Comparison of ENCODE assay signal across 17 mouse cellular contexts in genomic region chr1:159657856-159658542, GRCm38 (mm10).
A peak's percentile ranks its signal among the peaks of the same experiment; 100 is the strongest.
DNase-seq lines count a peak whose midpoint lies in the region; ATAC-seq lines count a peak whose summit lies in the region.
"Had no signal": no experiment of that assay in that cellular context is flagged by ENCODE, and none has a peak within 500 bp of the region (broad histone marks: within the 10 kb centered on the region; RNA-seq: fewer than 3 reads in every experiment).

No protein-coding gene starts in this region.

- DNase-seq in embryo, embryonic 10 days (ENCODE audit: low spot score), result peak; percentile 8
- DNase-seq in embryo, embryonic 9.5 days (ENCODE audit: extremely low spot score), result no peak
- no peak for DNase-seq in kidney, postnatal 25 days
- peak; percentile 30 for DNase-seq in embryo, embryonic 10.5 days (ENCODE audit: low spot score)
- no peak for DNase-seq in right cerebral cortex, postnatal 36 days (ENCODE audit: low spot score in 2 of 2)
- DNase-seq in layer of hippocampus, adult 9-10 months (ENCODE audit: low spot score), result no peak
- DNase-seq: cerebellum, adult 11-12 months; kidney, adult 2 months; layer of hippocampus, postnatal 36 days had no signal

- H3K4me2 ChIP-seq in kidney, embryonic 14.5 days (replicated peaks; ENCODE audit: low read depth, low read length), result no peak overlapping the region
- H3K4me2 ChIP-seq in limb, embryonic 12.5 days, result peak overlapping the region; percentile 38
- H3K4me2 ChIP-seq: embryonic facial prominence, embryonic 15.5 days; liver, embryonic 11.5 days; midbrain, embryonic 11.5 days; neural tube, embryonic 12.5 days had no signal

- H3K4me1 ChIP-seq in kidney, embryonic 14.5 days (ENCODE audit: control insufficient read depth, insufficient read depth, low read length), result 0 out of 2 replicates have a peak, but pooled peaks cover 7% of the 10 kb centered on the region
- H3K4me1 ChIP-seq in limb, embryonic 12.5 days (replicated peaks), result peaks cover 25% of the 10 kb centered on the region

- no peaks in the 10 kb centered on the region for H3K27me3 ChIP-seq in kidney, embryonic 14.5 days (ENCODE audit: control insufficient read depth, insufficient read depth, low read length)
- peaks cover 2% of the 10 kb centered on the region; the same call in 1 of the 2 replicates for H3K27me3 ChIP-seq in limb, embryonic 12.5 days
- H3K27me3 ChIP-seq: embryonic facial prominence, embryonic 15.5 days; neural tube, embryonic 12.5 days had no signal

- peak; percentile 78; the same call in 1 of the 2 replicates for ATAC-seq in kidney, embryonic 14.5 days (ENCODE audit: low FRiP score, low TSS enrichment)
- ATAC-seq in limb, embryonic 12.5 days (ENCODE audit: insufficient number of reproducible peaks, insufficient read depth, low FRiP score, low TSS enrichment, low read depth), result peak; percentile 40; the same call in 1 of the 2 replicates
- ATAC-seq: lung, postnatal 0 days had no signal

- H3K9ac ChIP-seq in kidney, embryonic 14.5 days (ENCODE audit: low read depth, low read length), result no peak overlapping the region
- H3K9ac ChIP-seq in limb, embryonic 12.5 days (replicated peaks), result no peak overlapping the region
- H3K9ac ChIP-seq: embryonic facial prominence, embryonic 15.5 days; neural tube, embryonic 12.5 days had no signal

- H3K36me3 ChIP-seq in kidney, embryonic 14.5 days (ENCODE audit: control insufficient read depth, insufficient read depth, low read length), result no peaks in the 10 kb centered on the region
- no peaks in the 10 kb centered on the region for H3K36me3 ChIP-seq in limb, embryonic 12.5 days
- H3K36me3 ChIP-seq: embryonic facial prominence, embryonic 15.5 days; heart, embryonic 10.5 days; neural tube, embryonic 12.5 days had no signal

- no peak overlapping the region for H3K4me3 ChIP-seq in kidney, embryonic 14.5 days (ENCODE audit: low read length)
- no peak overlapping the region for H3K4me3 ChIP-seq in limb, embryonic 12.5 days (replicated peaks)
- H3K4me3 ChIP-seq: embryonic facial prominence, embryonic 15.5 days; heart, embryonic 10.5 days; neural tube, embryonic 12.5 days had no signal

- WGBS in kidney, embryonic 14.5 days, result 14% methylated on average over 11 of the region's 11 CpGs
- WGBS in limb, embryonic 12.5 days, result 14% methylated on average over 11 of the region's 11 CpGs

- H3K27ac ChIP-seq in kidney, embryonic 14.5 days (ENCODE audit: low read depth, low read length), result no peak overlapping the region
- H3K27ac ChIP-seq in limb, embryonic 12.5 days, result 0 out of 2 replicates have a peak overlapping the region, but pooled peaks have one; percentile 56
- H3K27ac ChIP-seq: embryonic facial prominence, embryonic 15.5 days; heart, embryonic 10.5 days; neural tube, embryonic 12.5 days had no signal

- H3K9me3 ChIP-seq in kidney, embryonic 14.5 days (ENCODE audit: control insufficient read depth, low read length), result no peaks in the 10 kb centered on the region
- H3K9me3 ChIP-seq in limb, embryonic 12.5 days, result no peaks in the 10 kb centered on the region
- H3K9me3 ChIP-seq: embryonic facial prominence, embryonic 15.5 days; heart, embryonic 10.5 days; neural tube, embryonic 12.5 days had no signal

Comparison
In these comparisons a context has a peak if more than half of its experiments do, and no peak if none do; other contexts are left out.
1. DNase-seq: peak in embryo, embryonic 10 days (single experiment) and embryo, embryonic 10.5 days (single experiment); none in embryo, embryonic 9.5 days (single experiment), kidney, postnatal 25 days (0 of 2), right cerebral cortex, postnatal 36 days (0 of 2) and layer of hippocampus, adult 9-10 months (single experiment).